Mouse (Mus musculus) heart, adult 2 months (tissue): ENCODE results near the gene 4933411K16Rik.

Experiments used
- CTCF ChIP-seq: fragments of 200-600 bp; IDR thresholded peaks from 2 replicates; pipeline ENCODE4 v1.8.1; 2022; ENCODE audit warnings: antibody characterized with exemption, mild to moderate bottlenecking, moderate library complexity
- POLR2A ChIP-seq: fragments of 200-500 bp; IDR thresholded peaks from 2 replicates; pipeline ENCODE4 v1.6.1; 2011; ENCODE audit warnings: mild to moderate bottlenecking, low read depth, low read length, control low read depth; ENCODE audit not compliant: insufficient read depth

GRCm38 (mm10) chr19:42036357-42036756 lies 15.7 kb upstream of the 4933411K16Rik start:
- TF ChIP-seq CTCF (no peak), POLR2A (no peak)
